Mouse (Mus musculus) intestine, postnatal 0 days (tissue): ENCODE results near the gene Hexim1. TPM values are rescaled to one million over a fixed set of nuclear protein-coding genes. Genes with fewer than 3 reads are reported as not detected.

Source experiments
- ATAC-seq: fragments of 200-750 bp; cut with Nextera tagmentation; 2 replicates; pipeline ENCODE4 v1.8.0; 2017; ENCODE audit warnings: mild to moderate bottlenecking, moderate TSS enrichment, moderate library complexity
- H3K27ac ChIP-seq: fragments of 300-500 bp; sonication (generic); 2 replicates; pipeline ENCODE4 v1.5.1; 2014; ENCODE audit warnings: mild to moderate bottlenecking, low read depth, low read length, moderate library complexity
- H3K27me3 ChIP-seq: fragments of 300-500 bp; sonication (generic); replicated peaks from 2 replicates; pipeline ENCODE4 v1.6.1; 2014; ENCODE audit warnings: low read length, mixed read lengths; ENCODE audit not compliant: control insufficient read depth, insufficient read depth
- H3K36me3 ChIP-seq: fragments of 300-500 bp; sonication (generic); 2 replicates; pipeline ENCODE4 v1.6.1; 2014; ENCODE audit warnings: mild to moderate bottlenecking, moderate library complexity; ENCODE audit not compliant: control insufficient read depth, insufficient read depth
- H3K4me1 ChIP-seq: fragments of 300-500 bp; sonication (generic); replicated peaks from 2 replicates; pipeline ENCODE4 v1.6.1; 2014; ENCODE audit warnings: antibody characterized with exemption, low read length, mixed read lengths; ENCODE audit not compliant: control insufficient read depth, insufficient read depth
- H3K4me2 ChIP-seq: fragments of 300-500 bp; sonication (generic); replicated peaks from 2 replicates; pipeline ENCODE4 v1.6.1; 2014; ENCODE audit warnings: low read depth, mild to moderate bottlenecking, moderate library complexity
- H3K4me3 ChIP-seq: fragments of 300-500 bp; sonication (generic); 2 replicates; pipeline ENCODE4 v1.5.1; 2014; ENCODE audit warnings: low read depth, low read length
- H3K9ac ChIP-seq: fragments of 300-500 bp; sonication (generic); 2 replicates; pipeline ENCODE4 v1.6.1; 2014; ENCODE audit warnings: mild to moderate bottlenecking, low read depth, low read length
- H3K9me3 ChIP-seq: fragments of 300-500 bp; sonication (generic); 2 replicates; pipeline ENCODE4 v1.6.1; 2016; ENCODE audit warnings: mixed run types; ENCODE audit not compliant: control insufficient read depth
- CTCF ChIP-seq: sonication (generic); IDR thresholded peaks from 2 replicates; pipeline ENCODE4 v1.5.1; 2016; ENCODE audit warnings: low read depth, mild to moderate bottlenecking, control low read depth, antibody characterized with exemption, moderate library complexity
- WGBS: fragments of 180-500 bp; shearing (Covaris S2); extraction: QIAGEN DNeasy Blood & Tissue Kit; methylation state at CpG from one replicate; pipeline ENCODE4 v1.1.7; 2014; 5-methylcytosine and 5-hydroxymethylcytosine counted together
- polyA plus RNA-seq: library from polyadenylated mRNA; unstranded; fragments of >200 nt; fragmentation: Nextera tagmentation; extraction: Ambion mirVana; gene quantifications from 2 replicates; pipeline ENCODE4 v1.2.1, GENCODE M21; 2015

Hexim1 gene
- polyA plus RNA-seq, 1 experiment from 2014 or later = 4.6 TPM

DNA sequence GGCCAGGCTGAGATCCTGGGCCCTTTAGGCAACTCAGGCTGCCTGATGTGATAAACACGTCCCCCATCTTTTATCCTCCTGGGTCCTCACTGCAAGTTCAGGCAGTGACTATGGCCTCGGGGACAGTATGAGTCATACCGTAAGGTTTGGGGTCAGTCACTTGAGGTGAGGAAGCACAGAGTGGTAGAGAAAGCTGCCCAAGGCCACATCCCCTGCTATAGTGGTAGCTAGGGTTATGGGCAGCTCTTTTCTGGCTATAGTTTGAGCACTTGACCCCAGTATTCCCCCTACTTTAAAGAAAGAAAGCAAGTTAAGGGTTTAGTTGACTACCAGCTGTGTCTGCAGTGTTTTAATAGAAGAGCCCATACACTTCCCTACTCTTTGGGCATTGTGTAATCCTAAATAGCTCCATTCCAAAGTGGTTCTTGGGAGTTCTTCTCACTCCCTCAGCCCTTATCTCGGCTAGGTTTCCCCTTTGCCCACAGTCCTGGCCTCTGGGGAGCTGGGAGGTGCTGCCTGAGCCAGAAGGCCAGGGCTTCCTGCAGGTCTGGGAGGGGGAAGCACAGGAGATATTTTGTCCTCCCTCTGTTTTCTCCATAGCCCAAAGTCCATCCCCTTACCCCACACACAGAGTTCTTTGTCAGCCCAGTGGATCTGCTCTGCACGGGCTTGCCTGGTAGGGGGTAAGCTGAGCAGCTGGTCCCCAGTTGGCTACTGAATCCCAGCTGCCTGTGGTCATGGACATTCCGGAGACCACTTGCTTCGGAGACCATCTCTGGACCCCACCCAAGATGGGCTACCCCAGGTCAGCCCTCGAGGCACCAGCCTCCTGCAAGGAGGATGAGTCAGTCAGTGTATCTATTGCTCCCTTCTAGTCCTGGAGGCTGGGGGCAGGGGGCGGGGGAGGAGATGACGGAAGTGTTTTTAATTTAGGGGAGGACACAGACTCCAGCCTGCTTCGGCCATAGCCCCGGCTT lies 28.6 kb downstream of the Hexim1 start:
- WGBS = 39% methylated on average over 12 of the region's 12 CpGs
- peak; percentile 32 for ATAC-seq

DNA sequence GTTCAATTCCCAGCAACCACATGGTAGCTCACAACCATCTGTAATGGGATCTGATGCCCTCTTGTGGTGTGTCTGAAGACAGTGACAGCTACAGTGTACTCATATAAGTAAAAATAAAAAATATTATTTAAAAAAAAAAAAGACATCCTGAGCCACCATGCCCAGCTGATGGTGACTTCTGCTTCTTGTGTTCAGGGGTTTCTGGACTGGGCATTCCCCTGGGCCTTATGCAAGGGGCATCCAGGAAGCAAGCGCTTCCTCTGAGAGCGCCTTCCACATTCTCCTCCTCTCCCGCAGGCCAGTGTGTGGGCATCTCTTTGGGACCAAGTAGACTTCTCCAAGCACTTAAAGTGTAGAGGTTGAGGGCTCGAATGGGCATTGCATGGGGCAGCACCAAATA lies 30.4 kb downstream of the Hexim1 start:
- TF ChIP-seq CTCF = no peak
- no peak overlapping the region for H3K27ac ChIP-seq
- no peaks in the 10 kb centered on the region for H3K9me3 ChIP-seq
- no peaks in the 10 kb centered on the region for H3K36me3 ChIP-seq
- no peak overlapping the region for H3K4me3 ChIP-seq
- H3K9ac ChIP-seq = no peak overlapping the region
- ATAC-seq = no peak
- peaks cover 10% of the 10 kb centered on the region for H3K4me1 ChIP-seq
- no peaks in the 10 kb centered on the region for H3K27me3 ChIP-seq
- no peak overlapping the region for H3K4me2 ChIP-seq
- 86% methylated on average over 4 of the region's 4 CpGs for WGBS

More for the DNA sequence above, 28.6 kb downstream of the Hexim1 start:
- H3K4me2 ChIP-seq = no peak overlapping the region
- no peaks in the 10 kb centered on the region for H3K9me3 ChIP-seq
- no peak overlapping the region for H3K9ac ChIP-seq
- no peak for TF ChIP-seq CTCF
- no peak overlapping the region for H3K4me3 ChIP-seq
- peak overlapping the region; percentile 35; the same call in 1 of the 2 replicates for H3K27ac ChIP-seq
- H3K36me3 ChIP-seq = no peaks in the 10 kb centered on the region
- no peaks in the 10 kb centered on the region for H3K27me3 ChIP-seq
- H3K4me1 ChIP-seq = peaks cover 15% of the 10 kb centered on the region

DNA sequence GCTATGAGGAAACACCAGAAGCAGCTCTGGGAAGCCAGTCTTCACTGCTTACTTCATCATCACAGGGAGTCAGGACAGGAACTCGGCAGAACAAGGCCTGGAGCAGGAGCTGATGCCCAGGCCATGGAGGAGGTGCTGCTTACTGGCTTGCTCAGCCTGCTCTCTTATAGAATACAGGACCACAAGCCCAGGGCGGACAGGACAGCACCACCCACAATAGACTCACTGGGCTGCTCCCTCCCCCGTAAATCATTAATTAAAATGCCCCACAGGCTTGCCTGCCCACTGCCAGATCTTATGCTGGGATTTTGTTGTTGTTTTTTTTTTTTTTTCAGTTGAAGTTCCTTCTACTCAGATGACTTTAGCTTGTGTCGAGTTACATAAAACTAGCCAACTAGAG lies 31.7 kb downstream of the Hexim1 start:
- Histone ChIP-seq H3K36me3 (no peaks in the 10 kb centered on the region), H3K4me3 (no peak overlapping the region), H3K9me3 (no peaks in the 10 kb centered on the region), H3K27me3 (no peaks in the 10 kb centered on the region), H3K9ac (no peak overlapping the region), H3K27ac (no peak overlapping the region), H3K4me1 (peaks cover 4% of the 10 kb centered on the region), H3K4me2 (no peak overlapping the region)
- no peak for TF ChIP-seq CTCF
- no peak for ATAC-seq
- 57% methylated on average over 4 of the region's 4 CpGs for WGBS

DNA sequence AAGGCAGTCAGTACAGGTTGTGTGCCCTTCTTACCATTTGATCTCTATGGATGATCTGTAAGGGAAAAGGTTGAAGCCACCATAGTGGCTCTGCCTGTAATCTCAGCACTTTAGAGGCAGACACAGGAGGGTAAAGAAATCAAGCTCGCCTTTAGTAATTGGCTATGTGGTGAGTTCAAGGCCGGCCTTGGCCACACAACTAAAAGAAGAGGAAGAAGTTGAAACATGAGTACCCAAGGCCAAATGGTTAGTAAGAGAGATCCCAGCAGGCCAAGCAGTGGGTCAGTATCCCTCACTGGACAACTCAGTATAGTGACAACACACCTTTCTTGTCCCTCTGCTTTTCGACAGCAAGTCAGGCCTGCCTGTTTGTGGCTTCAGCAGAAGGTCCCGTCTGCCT lies 33.7 kb downstream of the Hexim1 start:
- 94% methylated on average over 4 of the region's 4 CpGs for WGBS
- Histone ChIP-seq H3K27ac (no peak overlapping the region), H3K27me3 (no peaks in the 10 kb centered on the region), H3K9me3 (no peaks in the 10 kb centered on the region), H3K4me2 (no peak overlapping the region), H3K36me3 (no peaks in the 10 kb centered on the region), H3K9ac (no peak overlapping the region), H3K4me1 (0 out of 2 replicates have a peak, but pooled peaks cover 2% of the 10 kb centered on the region), H3K4me3 (no peak overlapping the region)
- ATAC-seq = no peak
- no peak for TF ChIP-seq CTCF

DNA sequence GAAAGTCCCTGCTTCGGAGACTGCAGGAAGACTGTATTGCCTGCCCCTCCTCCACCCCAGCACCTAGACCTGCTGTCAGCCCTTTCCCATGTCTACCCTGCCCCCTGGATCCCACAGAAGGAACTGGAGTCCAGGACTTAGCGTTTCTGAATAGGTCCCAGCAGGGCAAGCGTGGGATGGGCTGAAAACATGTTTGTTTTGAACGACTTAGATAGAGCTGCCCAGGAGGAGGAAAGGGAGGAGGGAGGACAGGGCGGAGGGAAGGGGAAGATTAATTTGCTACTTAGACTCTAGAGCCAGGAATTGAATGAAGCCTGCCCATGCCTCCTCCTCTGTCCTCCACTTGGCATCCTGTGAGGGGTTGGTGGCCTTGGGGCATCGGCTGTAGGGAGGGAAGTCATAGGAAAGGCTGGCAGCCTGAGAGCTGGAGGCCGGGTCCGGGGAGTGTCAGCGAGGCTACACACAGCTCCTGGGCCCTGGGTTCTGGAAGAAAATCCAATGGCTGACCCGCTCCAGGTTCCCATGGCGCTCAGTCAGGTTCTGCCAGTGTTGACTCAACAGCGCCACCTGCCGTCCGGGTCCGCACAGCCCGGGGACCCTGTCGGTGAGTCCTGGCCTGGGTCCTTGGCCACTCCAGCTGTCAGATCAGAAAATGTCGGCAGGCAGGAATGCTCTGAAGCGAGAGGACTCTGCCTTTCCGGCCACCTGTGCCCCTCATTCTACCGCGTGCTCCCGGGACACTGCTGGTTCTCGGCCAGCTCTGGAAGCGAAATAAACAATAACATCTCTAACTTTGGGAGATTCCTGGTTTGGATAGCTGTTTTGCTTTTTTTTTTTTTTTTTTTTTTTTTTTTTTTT lies 42.8 kb downstream of the Hexim1 start:
- H3K4me2 ChIP-seq = peak overlapping the region; percentile 82
- no peaks in the 10 kb centered on the region for H3K27me3 ChIP-seq
- no peaks in the 10 kb centered on the region for H3K9me3 ChIP-seq
- peak overlapping the region; percentile 30; the same call in 1 of the 2 replicates for H3K27ac ChIP-seq
- peak overlapping the region; percentile 33 for H3K4me3 ChIP-seq
- peak; percentile 96 for ATAC-seq
- H3K9ac ChIP-seq = 0 out of 2 replicates have a peak overlapping the region, but pooled peaks have one; percentile 23
- no peaks in the 10 kb centered on the region for H3K4me1 ChIP-seq
- TF ChIP-seq CTCF = peak; percentile 96
- no peaks in the 10 kb centered on the region for H3K36me3 ChIP-seq
- WGBS = 2% methylated on average over 25 of the region's 25 CpGs

DNA sequence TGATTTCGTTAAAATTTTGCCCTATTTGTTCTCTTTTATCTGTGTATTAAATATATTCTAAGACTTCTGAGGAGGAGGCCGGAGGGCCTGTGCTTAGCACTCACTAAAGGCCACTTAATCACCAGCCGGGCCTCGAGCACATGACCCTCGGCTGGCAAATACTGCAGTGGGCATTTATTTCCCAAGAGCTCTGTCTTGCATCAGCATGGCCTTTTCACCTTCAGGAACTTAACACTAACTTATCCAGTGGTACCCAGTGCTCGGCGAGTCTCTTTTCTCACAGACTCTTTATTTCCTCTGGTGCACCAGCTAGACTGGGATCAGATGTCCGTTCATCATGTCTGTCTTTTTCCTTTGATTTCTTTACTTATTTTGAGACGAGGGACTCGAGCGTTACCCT lies 44.7 kb downstream of the Hexim1 start:
- no peaks in the 10 kb centered on the region for H3K36me3 ChIP-seq
- 90% methylated on average over 11 of the region's 11 CpGs for WGBS
- no peak overlapping the region for H3K4me3 ChIP-seq
- no peak for ATAC-seq
- no peaks in the 10 kb centered on the region for H3K27me3 ChIP-seq
- TF ChIP-seq CTCF = no peak
- H3K4me1 ChIP-seq = no peaks in the 10 kb centered on the region
- no peak overlapping the region for H3K4me2 ChIP-seq
- H3K9me3 ChIP-seq = no peaks in the 10 kb centered on the region
- no peak overlapping the region for H3K27ac ChIP-seq
- no peak overlapping the region for H3K9ac ChIP-seq
